Mouse (Mus musculus) lung, embryonic 16.5 days (tissue): ENCODE results near the gene Tst. TPM values are rescaled to one million over a fixed set of nuclear protein-coding genes. Genes with fewer than 3 reads are reported as not detected.

Experiments
- ATAC-seq: fragments of 200-750 bp; cut with Nextera tagmentation; 2 replicates; pipeline ENCODE4 v1.8.0; 2017; ENCODE audit warnings: low read depth, mild to moderate bottlenecking, moderate library complexity
- H3K27ac ChIP-seq: fragments of 300-500 bp; sonication (generic); 2 replicates; pipeline ENCODE4 v1.5.1; 2014; ENCODE audit warnings: mild to moderate bottlenecking, control low read depth, low read length
- H3K27me3 ChIP-seq: fragments of 300-500 bp; sonication (generic); 2 replicates; pipeline ENCODE4 v1.6.1; 2014; ENCODE audit warnings: low read depth, low read length, mixed read lengths; ENCODE audit not compliant: control insufficient read depth, insufficient read depth
- H3K36me3 ChIP-seq: fragments of 300-500 bp; sonication (generic); 2 replicates; pipeline ENCODE4 v1.6.1; 2014; ENCODE audit warnings: low read length; ENCODE audit not compliant: control insufficient read depth, insufficient read depth
- H3K4me1 ChIP-seq: fragments of 300-500 bp; sonication (generic); replicated peaks from 2 replicates; pipeline ENCODE4 v1.6.1; 2014; ENCODE audit warnings: low read length, mixed read lengths; ENCODE audit not compliant: control insufficient read depth, insufficient read depth
- H3K4me2 ChIP-seq: fragments of 300-500 bp; sonication (generic); 2 replicates; pipeline ENCODE4 v1.6.1; 2014; ENCODE audit warnings: low read depth, low read length, control low read depth
- H3K4me3 ChIP-seq: fragments of 300-500 bp; sonication (generic); 2 replicates; pipeline ENCODE4 v1.5.1; 2014; ENCODE audit warnings: mild to moderate bottlenecking, low read length, control low read depth
- H3K9ac ChIP-seq: fragments of 300-500 bp; sonication (generic); 2 replicates; pipeline ENCODE4 v1.6.1; 2014; ENCODE audit warnings: low read length, control low read depth
- H3K9me3 ChIP-seq: fragments of 300-500 bp; sonication (generic); 2 replicates; pipeline ENCODE4 v1.6.1; 2016; ENCODE audit warnings: low read length; ENCODE audit not compliant: control insufficient read depth
- WGBS: fragments of 180-500 bp; shearing (Covaris S2); extraction: QIAGEN DNeasy Blood & Tissue Kit; methylation state at CpG from one replicate; pipeline ENCODE4 v1.1.7; 2014; 5-methylcytosine and 5-hydroxymethylcytosine counted together
- polyA plus RNA-seq: library from polyadenylated mRNA; unstranded; fragments of >200 nt; fragmentation: Nextera tagmentation; extraction: Ambion mirVana; gene quantifications from 2 replicates; pipeline ENCODE4 v1.2.1, GENCODE M21; 2015

Gene Tst
- polyA plus RNA-seq, 1 experiment from 2014 or later = 129 TPM

DNA sequence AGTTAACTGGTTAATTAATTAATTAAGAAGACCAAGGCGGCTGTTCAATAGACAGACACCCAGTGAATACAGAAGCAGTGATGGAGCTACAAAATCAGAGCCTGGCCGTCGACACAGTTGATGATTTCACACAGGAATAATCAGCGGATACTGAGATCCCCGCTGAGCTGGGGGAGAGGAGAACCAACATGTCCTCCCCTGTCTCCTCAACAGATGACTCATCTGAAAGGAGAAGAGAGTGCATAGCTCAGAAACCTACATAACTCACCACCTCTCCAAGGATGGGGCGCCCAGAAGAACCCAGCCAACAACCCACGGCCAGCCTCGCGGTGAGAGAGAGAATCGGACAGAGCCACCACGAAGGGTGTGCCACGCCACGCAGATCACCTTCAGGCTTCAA lies 14.7 kb upstream of the Tst start:
- no peak overlapping the region for H3K4me3 ChIP-seq
- no peak overlapping the region for H3K27ac ChIP-seq
- H3K27me3 ChIP-seq = no peaks in the 10 kb centered on the region; the same call in 1 of the 2 replicates
- H3K9ac ChIP-seq = no peak overlapping the region
- peaks cover 13% of the 10 kb centered on the region for H3K4me1 ChIP-seq
- H3K4me2 ChIP-seq = no peak overlapping the region
- H3K36me3 ChIP-seq = no peaks in the 10 kb centered on the region
- no peak for ATAC-seq
- no peaks in the 10 kb centered on the region for H3K9me3 ChIP-seq
- 83% methylated on average over 13 of the region's 13 CpGs for WGBS

DNA sequence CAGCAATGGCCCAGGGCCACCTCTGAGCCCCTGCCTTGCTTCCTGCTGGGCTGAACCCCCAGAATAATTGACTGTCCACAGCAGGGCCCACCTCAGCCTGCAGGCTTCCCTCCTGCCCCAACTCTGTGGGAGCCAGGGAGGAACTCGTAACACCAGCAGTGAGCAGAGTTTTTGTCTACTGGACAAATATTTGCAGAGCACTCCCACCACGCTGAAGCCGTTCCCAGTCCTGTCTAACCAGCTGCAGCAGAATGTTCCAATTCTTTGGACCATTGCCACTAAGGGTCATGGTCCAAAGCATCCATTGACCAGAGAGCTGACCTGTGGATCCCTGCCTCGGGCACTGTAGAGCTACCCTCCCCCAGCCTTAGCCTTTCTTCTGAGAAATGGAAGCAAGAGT lies 11.2 kb upstream of the Tst start:
- Histone ChIP-seq H3K4me2 (peak overlapping the region; percentile 32), H3K4me3 (no peak overlapping the region), H3K9ac (peak overlapping the region; percentile 61), H3K4me1 (peaks cover 13% of the 10 kb centered on the region), H3K27ac (peak overlapping the region; percentile 95), H3K36me3 (0 out of 2 replicates have a peak, but pooled peaks cover 3% of the 10 kb centered on the region), H3K27me3 (no peaks in the 10 kb centered on the region), H3K9me3 (no peaks in the 10 kb centered on the region)
- peak; percentile 79 for ATAC-seq
- WGBS = 24% methylated on average over 4 of the region's 4 CpGs

- H3K4me1 ChIP-seq = peaks cover 21% of the 10 kb centered on the region
- H3K36me3 ChIP-seq = 0 out of 2 replicates have a peak, but pooled peaks cover 3% of the 10 kb centered on the region
- WGBS = 89% methylated on average over 8 of the region's 8 CpGs
- H3K9ac ChIP-seq = no peak overlapping the region
- no peak for ATAC-seq
- H3K9me3 ChIP-seq = no peaks in the 10 kb centered on the region
- no peak overlapping the region for H3K4me3 ChIP-seq
- H3K27me3 ChIP-seq = peaks cover 14% of the 10 kb centered on the region
- H3K4me2 ChIP-seq = no peak overlapping the region
- H3K27ac ChIP-seq = no peak overlapping the region
Observed at GRCm38 (mm10) chr15:78414157-78414556, 8.4 kb upstream of the Tst start.

GRCm38 (mm10) chr15:78413719-78414117 lies 8.0 kb upstream of the Tst start:
- 47% methylated on average over 1 of the region's 1 CpGs for WGBS
- H3K27me3 ChIP-seq = peaks cover 14% of the 10 kb centered on the region
- H3K4me1 ChIP-seq = peaks cover 21% of the 10 kb centered on the region
- H3K4me2 ChIP-seq = no peak overlapping the region
- no peak overlapping the region for H3K4me3 ChIP-seq
- no peak overlapping the region for H3K27ac ChIP-seq
- H3K9ac ChIP-seq = no peak overlapping the region
- ATAC-seq = no peak
- no peaks in the 10 kb centered on the region for H3K9me3 ChIP-seq
- 0 out of 2 replicates have a peak, but pooled peaks cover 3% of the 10 kb centered on the region for H3K36me3 ChIP-seq

DNA sequence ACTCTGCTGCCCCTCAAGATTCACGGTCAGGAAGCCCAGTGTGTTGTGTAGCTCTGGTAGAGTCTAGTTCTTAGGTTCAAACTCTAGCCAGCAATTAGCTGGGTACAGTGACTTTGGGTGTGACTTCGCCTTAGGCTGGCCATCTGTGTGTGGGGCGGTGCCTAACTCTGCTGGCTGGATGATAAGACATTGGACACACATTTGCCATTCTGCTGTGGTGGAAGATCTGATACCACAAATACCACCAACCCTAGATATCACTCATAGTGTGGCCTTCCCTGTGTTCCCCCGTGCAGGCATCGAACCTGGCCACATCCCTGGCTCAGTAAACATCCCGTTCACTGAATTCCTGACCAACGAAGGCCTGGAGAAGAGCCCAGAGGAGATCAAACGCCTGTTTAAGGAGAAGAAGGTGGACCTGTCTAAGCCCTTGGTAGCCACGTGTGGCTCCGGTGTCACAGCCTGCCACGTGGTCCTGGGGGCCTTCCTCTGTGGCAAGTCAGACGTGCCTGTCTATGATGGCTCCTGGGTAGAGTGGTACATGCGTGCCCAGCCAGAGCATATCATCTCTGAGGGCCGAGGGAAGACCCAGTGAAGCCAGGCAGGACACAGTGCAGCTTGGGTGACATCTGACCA lies 7.5 kb upstream of the Tst start:
- no peak for ATAC-seq
- Histone ChIP-seq H3K4me3 (no peak overlapping the region), H3K9me3 (no peaks in the 10 kb centered on the region), H3K27me3 (peaks cover 14% of the 10 kb centered on the region), H3K4me1 (peaks cover 21% of the 10 kb centered on the region), H3K4me2 (no peak overlapping the region), H3K27ac (no peak overlapping the region), H3K36me3 (0 out of 2 replicates have a peak, but pooled peaks cover 3% of the 10 kb centered on the region), H3K9ac (no peak overlapping the region)
- WGBS = 80% methylated on average over 14 of the region's 14 CpGs

- no peak overlapping the region for H3K27ac ChIP-seq
- no peaks in the 10 kb centered on the region for H3K9me3 ChIP-seq
- peak overlapping the region; percentile 24 for H3K4me3 ChIP-seq
- ATAC-seq = no peak
- WGBS = 28% methylated on average over 12 of the region's 12 CpGs
- H3K4me1 ChIP-seq = peaks cover 24% of the 10 kb centered on the region
- H3K36me3 ChIP-seq = 0 out of 2 replicates have a peak, but pooled peaks cover 3% of the 10 kb centered on the region
- peak overlapping the region; percentile 46 for H3K4me2 ChIP-seq
- H3K9ac ChIP-seq = peak overlapping the region; percentile 43; the same call in 1 of the 2 replicates
- H3K27me3 ChIP-seq = peaks cover 14% of the 10 kb centered on the region
Observed at GRCm38 (mm10) chr15:78409570-78410052, 3.9 kb upstream of the Tst start.

GRCm38 (mm10) chr15:78406293-78406934 lies 707 bp upstream of the Tst start, which contains the start of gene Mpst:
Gene Mpst (plus strand): TSS chr15:78406416.
- Histone ChIP-seq H3K36me3 (no peaks in the 10 kb centered on the region), H3K27me3 (peaks cover 14% of the 10 kb centered on the region), H3K4me2 (peak within 1 kb of the TSS; percentile 69), H3K27ac (peak within 1 kb of the TSS; percentile 100), H3K4me3 (peak within 1 kb of the TSS; percentile 81), H3K4me1 (peaks cover 50% of the 10 kb centered on the region), H3K9me3 (no peaks in the 10 kb centered on the region), H3K9ac (peak within 1 kb of the TSS; percentile 84)
- peak; percentile 79 for ATAC-seq
- under 1% methylated on average over 39 of the region's 40 CpGs for WGBS

DNA sequence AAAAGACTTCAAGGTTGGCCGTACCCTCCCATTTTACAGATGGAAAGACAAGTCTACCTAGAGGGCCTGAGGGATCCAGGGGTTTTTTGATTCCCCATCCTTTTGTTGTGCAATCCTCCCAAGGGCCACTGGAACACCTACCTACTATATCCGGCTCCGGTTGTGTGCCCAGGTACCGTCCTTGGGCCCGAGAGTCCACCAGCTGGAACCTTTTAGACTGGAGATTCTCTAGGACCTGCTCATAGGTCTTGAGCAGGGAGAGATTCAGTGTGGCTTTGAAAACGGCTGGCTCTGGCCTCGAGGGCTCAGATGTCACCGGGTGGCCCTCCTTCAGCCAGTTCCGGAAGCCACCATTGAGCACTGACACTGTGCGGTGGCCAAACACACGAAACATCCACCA lies 609 bp downstream of the Tst start:
- H3K36me3 ChIP-seq = no peaks in the 10 kb centered on the region
- H3K4me3 ChIP-seq = peak overlapping the region; percentile 81
- H3K27ac ChIP-seq = peak overlapping the region; percentile 100
- peak overlapping the region; percentile 69 for H3K4me2 ChIP-seq
- H3K9me3 ChIP-seq = no peaks in the 10 kb centered on the region
- H3K27me3 ChIP-seq = peaks cover 8% of the 10 kb centered on the region; the same call in 1 of the 2 replicates
- 46% methylated on average over 11 of the region's 11 CpGs for WGBS
- H3K4me1 ChIP-seq = peaks cover 54% of the 10 kb centered on the region
- peak overlapping the region; percentile 84 for H3K9ac ChIP-seq
- ATAC-seq = no peak

DNA sequence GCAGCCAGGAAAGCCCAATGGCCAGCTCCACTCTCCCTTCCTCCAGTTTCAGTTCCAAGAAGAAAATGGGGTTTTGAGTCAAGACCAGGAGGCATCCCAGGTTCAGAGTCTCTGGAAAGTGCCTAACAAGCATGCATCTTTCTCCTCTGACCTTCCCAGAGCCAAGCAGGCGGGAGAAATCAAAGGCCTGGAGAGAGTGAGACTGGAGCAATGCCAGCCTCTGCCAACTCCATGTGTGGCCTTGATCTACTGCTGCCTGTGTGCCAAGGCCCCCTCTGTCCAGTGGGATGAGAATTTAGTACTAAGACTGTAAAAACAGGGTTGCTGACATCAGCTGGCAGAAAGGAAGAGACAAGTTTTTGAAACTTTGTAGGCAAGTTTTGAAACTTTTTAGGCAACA lies 1.8 kb downstream of the Tst start:
- Histone ChIP-seq H3K36me3 (0 out of 2 replicates have a peak, but pooled peaks cover 1% of the 10 kb centered on the region), H3K9me3 (no peaks in the 10 kb centered on the region), H3K4me2 (peak overlapping the region; percentile 69), H3K4me1 (peaks cover 49% of the 10 kb centered on the region), H3K27ac (peak overlapping the region; percentile 100), H3K9ac (peak overlapping the region; percentile 84), H3K4me3 (peak overlapping the region; percentile 81), H3K27me3 (no peaks in the 10 kb centered on the region)
- no peak for ATAC-seq
- 17% methylated on average over 1 of the region's 1 CpGs for WGBS
